Mouse (Mus musculus): ENCODE data around the gene Bet1l. TPM values are rescaled to one million over a fixed set of nuclear protein-coding genes. Genes with fewer than 3 reads are reported as not detected.
A peak's percentile ranks its signal among the peaks of the same experiment; 100 is the strongest.

Bet1l gene
- total RNA-seq, 2 experiments from 2014 or later: 12.3 to 13.6 TPM

DNA sequence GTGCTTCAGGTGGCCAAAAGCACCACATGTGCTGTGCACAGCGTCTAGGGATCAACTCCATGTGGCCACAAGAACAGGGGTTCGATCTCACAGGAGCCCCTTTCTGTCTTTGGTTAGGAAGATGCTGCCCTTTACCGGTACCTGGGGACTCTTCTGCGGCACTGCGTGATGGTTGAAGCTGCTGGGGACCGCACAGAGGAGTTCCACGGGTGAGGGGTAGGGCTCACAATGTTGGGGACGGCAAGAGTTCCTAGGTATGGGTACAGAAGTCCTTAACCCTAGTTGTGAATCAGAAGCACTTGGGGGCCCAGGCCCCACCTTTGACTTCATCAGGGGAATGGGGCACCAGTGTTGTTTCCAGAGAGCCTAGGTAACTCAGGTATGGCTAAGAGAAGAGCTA lies 1.4 kb upstream of the Bet1l start:
- no peak for DNase-seq

DNA sequence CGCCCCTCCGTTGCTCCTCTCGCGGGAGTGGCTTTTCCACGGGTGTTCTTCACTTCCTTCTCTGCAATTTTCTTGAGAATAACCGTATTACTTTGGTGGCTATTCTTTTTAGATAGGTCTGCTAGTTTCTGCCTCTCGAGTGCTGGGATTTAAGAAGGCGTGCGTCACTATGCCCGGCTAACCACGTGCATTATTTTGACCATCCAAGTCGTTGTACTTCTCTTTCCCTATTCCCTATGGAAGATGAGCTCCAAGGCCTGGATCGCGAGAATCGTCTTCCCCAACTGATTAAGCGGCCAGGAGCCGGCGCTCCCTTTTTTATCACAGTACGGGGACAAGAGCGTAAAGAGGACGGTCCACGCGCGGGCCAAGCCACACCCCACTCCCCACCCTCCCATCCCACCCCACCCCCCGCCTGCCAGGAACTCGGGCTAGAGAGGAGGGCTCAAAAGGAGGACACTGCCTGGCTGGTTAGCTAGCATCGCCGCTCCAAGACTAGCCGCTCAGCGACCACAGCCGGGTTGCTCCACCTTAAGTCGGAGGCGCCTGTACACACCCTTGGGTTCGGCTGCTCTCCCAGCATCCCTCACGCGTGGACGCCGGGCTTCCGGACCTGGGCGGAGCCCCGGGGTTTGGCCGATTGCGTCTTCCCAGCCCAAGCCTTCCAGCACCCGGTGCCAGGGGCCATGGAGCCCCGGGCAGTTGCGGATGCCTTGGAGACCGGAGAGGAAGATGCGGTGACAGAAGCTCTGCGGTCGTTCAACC lies 410 bp downstream of the Bet1l start, which contains the start of gene Ric8a:
TSS of gene Ric8a (plus strand) at position 173 of the 765 bp plus-strand sequence.
- peak; percentile 88 for DNase-seq

DNA sequence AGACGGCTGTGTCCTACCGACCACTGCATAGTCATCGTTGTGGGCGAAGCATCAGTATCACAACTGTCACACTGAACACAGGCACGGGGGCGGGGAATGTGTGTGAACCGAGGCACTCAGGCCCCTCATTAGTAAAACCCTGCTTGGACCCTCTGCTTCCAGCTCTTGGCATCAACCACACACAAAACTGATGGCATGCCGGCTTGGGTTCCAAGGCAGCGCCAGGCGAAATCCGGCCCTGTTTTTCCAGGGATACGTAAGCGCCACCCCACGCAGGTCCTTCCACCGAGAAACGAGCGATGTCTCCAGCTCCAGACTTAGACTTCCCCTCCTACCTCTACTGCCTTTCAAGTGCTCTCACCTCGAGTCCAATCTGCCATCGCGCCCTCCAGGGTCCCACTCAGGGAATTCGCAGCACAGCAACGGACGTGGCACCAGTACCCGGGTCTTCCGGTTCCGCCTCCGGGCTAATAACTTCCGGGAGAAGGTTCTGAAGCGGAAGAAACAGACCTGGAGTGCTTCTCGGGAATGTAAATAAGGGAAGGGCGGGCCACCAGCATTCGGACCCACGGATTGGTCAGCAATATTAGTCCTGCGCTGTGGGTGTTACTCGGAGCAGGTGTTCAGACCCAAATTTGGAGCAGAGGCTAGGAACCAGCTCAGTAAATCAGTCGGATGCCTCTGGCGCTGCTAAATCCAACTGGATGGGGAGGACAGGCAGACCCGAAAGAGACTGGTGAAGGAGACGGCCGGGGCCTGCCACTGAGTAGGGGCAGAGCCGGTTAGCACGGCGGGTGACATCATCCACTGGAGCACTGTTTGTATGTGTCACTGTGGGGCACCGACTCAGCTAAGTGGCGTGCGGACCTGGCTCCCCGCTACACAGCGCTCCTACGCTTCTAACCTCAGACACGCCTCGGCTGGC lies 1.3 kb downstream of the Bet1l start, which contains the start of gene Gm45785:
TSS of gene Gm45785 (minus strand) at position 472 of the 925 bp plus-strand sequence.
- DNase-seq: peak; percentile 71

DNA sequence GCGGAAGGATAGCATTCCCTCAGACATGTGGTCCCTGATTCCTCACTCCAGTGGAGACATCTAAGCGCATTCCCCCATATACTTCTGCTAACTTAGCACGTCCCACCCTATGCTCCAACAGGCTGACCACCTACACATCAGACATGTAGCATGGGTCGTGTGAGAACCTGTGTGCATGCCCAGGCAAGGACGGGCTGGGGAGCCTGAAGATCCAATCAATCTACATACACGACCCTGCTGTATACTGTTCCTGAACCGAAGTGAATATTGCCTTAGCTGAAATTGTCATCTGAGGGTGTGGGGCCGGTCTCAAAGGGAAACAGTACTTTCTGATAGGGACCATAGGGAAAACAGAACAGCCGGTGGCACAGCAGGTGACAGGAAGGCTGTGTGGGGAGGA lies 2.2 kb downstream of the Bet1l start:
- DNase-seq: no peak

DNA sequence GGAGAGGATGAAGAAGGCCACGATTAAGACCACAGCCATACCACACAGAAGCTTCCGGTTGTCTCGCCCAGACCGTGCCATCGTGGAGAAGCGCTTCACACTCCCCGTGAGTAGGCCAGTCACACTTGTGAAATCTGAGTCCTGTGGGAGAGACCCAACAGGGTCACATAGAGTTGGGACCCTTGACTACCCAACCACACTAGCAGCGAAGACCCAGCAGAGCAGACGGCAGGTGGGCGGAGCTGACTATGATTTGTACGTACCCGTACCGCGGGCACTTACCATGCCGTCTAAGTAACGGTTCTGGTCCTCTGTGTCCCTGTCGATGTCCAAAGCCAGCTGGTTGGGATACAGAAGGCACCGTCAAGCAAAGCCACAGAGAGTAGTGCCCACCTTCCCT lies 2.9 kb downstream of the Bet1l start:
- DNase-seq: no peak

DNA sequence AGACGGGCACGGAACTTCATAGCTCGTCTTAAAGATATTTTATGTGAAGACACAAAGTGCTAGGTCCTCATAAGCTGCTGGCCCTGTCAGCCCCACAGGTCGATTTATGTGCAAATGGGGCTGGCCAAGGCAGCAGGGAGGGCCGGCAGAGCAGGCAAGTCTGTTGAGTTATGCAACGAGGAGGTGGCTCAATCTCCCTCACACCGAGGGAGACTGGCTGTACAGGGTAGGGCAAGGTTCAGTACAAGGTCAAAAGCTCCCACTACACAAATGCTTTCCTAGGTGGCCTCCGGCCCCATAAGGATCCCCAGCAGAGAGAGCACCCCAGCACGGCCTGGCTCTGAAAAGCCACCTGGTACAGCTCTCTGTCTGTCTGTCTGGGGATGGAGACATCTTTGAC lies 4.0 kb downstream of the Bet1l start:
- DNase-seq: no peak

DNA sequence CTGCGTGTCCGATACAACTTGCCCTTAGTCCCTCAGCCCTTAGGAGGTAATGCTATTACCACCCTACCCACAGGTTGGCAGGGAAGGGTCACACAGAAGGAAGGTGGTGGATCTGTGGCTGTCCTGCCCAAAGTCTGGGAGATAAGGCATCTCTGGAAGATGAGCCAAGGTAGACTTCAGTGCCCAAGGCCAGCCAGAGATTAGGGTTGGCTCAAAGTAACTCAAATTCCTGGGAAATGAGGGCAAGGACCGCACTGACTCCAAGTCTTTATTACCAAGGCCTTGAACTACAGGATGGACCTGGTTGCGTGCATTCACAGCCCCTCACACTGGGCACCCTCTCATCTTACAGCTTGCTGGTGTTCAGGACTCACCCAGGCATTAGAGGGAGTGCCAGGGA lies 5.5 kb downstream of the Bet1l start:
- no peak for DNase-seq

DNA sequence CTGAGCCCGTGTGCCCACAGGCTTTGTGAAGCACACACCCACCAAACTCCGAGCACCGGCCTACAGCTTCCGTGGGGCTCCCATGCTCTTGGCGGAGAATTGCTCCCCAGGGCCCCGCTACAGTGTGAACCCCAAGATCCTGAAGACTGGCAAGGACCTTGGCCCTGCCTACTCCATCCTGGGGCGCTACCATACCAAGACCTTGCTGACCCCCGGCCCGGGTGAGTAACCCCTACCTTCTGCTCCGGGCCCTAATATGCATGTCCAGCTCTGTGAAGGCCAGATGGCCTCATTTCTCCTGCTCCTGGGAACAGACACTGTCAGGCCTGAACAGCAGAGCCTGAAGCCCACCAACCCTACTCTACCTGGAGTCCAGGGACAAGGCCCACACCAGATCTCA lies 8.8 kb downstream of the Bet1l start:
- DNase-seq: no peak

DNA sequence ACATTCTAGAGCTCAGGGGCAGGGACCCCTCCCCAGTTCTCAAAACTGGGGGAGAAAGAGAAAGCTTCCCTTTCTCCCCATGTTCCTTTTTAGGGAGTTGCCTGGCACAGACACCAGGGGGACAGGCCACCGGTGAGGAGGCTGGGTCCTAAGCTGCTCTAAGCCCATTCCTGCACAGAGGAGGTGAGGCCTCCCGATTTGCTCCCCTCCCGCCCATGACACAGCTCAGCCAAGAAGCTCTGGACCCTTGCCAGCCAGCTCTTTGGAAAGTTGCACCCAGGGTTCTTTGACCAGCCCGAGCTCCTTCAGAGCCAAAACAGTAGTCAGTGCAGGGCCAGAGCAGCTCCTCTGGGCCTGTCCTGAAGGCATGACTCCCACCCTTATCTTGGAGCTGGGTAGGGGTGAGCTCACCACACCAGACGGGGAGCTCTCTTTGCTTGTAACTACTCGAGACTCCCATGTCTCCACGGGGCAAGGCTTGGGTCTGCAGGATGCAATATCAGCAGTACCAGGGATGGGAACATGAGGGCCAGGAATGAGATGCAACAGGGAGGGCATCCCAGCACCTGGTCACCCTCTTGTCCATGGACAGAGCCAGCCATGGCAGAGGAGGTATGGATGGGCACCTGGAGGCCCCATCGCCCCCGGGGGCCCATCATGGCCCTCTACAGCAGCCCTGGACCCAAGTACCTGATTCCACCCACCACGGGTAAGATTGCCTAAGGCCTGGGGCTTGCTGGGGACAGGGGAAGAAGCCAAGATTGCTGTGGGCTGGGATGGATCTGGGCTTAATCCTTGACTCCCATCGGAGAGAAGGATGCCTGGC lies 9.4 kb downstream of the Bet1l start, which contains the start of gene Odf3:
TSS of gene Odf3 (plus strand) at position 51 of the 826 bp plus-strand sequence.
- DNase-seq: no peak

DNA sequence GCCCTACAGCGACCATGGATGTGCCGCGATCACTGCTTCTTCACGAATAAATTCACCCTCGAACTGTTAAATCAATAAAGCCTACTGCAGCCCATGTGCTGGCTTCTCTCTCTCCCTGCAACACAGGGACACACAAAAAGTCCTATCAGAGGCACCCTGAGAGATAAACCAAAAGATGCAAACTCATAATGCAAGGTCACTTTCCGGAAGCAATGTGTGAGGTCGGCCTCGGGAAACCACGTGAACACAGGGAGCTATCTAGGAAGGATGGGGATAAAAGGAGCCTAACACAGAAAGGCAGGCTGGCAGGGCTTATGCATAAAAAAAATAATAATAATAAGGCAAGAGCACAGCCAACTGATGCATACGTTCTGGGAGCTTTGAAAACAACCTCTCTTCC lies 10.7 kb downstream of the Bet1l start:
- no peak for DNase-seq

DNA sequence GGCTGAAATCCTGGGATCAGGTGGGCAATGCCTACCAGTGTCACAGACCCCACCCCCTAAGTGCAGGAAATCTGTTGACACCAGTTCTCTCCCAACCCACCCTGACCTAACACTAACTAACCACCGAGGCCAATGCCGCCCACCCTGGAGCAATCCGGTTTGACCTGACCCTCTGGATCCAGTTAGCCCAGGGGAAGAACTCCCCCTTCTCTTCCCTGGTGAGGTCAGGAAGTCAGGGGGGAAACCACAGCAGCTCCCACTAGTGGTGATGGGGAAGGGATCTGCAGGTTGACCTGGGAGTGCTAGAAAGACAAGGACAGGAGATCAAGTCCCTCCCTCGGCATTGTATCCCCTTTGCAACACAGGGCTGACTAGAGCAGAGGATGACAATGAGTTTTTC lies 11.7 kb downstream of the Bet1l start:
- DNase-seq: no peak

DNA sequence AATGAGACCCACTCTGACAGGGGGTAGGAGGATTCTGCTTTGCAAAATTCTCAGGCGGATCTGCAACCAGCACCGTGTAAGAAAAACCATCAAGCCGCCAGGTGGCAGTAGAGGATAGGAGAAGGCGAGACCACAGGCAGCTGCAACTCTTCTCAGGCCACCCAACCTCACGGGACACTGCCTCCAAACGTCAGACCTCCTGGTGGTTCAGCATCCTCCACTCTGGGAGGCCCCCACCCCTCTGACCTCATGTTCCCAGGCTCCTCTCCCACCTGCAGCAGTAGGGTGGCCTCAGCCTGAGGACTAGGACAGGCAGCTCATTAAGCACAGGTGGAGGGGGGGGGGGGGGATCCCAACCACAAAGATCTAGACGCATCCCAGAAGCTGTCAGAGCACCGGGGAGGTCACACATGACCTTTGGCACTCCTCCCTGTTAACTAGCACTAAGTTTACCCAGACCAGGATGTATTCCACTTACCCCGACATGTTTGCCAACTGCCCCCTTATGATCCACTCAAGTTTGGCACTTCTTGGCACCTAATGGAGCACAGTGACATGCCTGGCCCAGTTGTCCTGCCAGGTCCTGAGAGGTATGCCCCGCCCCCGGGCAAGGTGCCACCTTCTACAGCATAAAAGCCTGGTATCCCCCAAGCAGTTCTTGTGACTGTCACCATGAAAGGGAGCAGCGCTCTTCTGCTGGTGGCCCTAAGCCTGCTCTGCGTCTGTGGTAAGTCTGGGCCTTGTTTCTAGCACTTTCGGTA lies 12.3 kb downstream of the Bet1l start, which contains the start of gene Scgb1c1:
TSS of gene Scgb1c1 (plus strand) at position 643 of the 761 bp plus-strand sequence.
- peak; percentile 97 for DNase-seq

DNA sequence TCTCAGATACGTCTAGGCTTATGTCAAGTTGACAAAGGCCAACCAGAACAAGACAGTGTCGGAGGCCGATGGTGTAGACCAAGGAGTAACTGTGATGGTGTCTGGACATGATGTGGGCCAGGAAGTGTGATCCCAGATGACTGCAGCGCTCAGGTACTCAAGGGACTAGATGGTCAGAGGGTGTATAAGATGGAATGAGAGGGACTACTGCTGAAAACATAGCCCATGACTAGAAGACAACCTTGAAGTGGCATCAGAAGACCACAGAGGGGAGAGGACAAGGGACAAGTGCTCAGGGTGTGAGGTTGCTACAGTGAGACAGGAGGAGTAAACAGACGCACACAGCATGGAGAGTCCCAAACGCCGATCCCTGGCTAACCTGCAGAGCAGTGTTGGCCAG lies 13.6 kb downstream of the Bet1l start:
- no peak for DNase-seq

DNA sequence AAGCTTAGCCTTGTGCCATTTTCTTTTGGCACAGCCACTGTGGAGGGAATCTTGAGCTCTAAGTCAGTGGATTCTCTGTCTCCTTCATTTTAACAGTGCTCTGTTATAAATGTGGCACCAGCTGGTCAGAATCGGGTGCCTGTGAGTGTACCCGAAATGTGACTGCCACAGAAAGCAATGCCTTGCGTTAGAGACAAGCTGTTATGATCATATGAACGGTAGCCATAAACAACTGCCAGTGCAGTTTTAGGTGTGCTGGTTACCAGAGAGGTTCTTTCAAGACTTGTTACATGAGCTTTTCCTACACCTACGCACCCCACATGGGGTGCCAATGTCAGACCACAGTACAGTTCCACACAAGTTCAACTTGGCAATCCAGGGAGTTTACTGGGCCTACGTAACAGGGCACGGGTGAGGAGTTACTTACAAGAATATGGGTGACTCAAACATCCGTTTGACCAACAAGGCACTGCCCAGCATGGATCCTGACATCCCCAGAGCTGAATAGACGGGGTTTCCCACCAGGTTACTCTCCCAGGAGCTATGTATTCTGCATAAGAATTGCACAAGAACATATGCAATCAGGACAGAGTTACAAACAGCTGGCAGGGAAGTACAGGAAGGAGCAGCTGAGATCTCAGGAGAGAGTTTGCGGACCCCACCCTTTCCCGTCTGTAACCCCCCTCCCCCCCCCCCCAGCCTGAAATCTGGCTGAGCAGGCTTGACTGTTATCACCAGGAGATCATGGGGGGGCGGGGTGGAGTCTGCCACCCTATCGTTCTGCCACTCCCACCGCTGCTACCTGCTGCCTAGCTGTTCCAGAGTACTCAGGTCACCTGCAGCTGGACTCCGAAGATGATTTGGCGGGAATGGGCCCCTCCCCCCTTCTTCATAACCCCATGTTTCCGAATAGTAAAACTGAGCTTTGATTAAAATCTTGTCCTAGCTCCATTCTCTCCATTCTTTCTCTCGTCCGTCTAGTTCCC lies 16.3 kb downstream of the Bet1l start:
- no peak for DNase-seq

DNA sequence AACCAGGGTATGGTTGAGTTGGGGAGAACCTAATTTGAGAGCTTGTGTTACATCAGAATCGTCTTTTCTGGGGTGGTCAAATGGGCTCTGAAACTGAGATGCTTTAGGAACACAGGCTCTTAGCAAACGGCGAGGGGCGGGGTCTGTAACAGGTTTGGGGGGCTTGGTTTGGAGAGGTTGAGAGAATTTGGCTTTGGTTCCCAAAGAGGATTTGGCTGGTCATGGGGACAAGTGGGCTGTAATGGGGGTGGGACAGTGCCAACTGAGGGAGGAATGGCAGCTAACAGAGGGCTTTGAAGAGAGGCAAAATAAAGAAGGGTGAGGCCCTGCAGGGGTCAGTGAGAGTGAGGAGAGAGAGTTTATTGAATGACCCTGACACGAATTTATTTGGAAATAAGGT lies 17.8 kb downstream of the Bet1l start:
- no peak for DNase-seq

DNA sequence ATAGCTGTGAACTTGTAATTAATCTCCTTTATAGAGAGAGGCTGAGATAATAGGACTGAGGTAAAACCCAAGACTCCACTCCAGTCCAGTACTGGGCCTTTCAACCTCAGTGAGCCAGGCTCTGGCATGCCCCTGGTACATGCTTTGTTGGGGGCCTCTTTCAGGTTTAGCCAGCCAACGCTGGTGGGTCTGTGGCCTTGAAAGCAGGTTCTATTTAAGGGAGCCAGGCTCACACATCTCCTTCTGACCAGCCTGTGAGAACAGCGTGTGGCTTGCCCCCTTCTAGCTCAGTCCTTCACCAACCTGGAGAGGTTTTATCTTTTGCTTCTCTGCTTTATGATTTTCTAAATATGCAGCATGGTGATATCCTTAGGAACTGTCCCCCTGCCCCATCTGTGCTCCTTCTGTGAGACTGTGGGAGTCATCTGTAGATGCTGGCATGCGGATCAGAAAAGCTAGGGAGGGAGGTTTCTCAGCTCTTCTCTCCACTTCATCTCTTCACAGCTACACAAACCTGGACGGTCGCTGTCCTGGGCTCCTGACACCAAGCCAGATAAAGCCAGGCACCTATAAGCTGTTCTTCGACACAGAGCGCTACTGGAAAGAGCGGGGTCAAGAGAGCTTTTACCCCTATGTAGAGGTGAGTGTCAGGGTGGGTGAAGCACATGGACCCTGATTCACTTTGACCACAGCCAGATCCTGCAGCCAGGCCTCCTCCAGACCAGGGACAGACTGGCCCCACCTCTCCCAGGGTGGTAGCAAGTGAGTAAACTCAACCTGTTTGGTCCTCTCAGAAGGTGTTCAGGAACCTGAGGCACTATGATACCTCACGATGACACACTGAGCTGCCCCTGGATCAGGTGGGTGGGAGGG lies 20.9 kb downstream of the Bet1l start:
- DNase-seq: no peak

DNA sequence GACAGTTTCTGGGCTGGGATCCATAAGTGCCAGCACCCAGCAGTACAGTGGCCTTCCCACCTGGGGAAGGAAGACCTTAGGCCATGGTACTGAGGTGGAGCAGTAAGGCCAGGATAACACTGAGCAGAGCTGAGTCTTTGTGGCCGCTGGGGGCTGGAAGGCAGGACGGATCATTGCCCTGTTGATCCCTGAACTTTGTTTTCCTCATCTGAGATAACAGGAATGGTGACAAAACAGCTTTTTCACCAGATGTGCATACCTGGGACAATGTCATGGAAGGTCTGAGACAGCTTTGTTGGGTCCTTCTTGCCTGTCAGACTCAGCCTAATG lies 21.7 kb downstream of the Bet1l start:
- no peak for DNase-seq

DNA sequence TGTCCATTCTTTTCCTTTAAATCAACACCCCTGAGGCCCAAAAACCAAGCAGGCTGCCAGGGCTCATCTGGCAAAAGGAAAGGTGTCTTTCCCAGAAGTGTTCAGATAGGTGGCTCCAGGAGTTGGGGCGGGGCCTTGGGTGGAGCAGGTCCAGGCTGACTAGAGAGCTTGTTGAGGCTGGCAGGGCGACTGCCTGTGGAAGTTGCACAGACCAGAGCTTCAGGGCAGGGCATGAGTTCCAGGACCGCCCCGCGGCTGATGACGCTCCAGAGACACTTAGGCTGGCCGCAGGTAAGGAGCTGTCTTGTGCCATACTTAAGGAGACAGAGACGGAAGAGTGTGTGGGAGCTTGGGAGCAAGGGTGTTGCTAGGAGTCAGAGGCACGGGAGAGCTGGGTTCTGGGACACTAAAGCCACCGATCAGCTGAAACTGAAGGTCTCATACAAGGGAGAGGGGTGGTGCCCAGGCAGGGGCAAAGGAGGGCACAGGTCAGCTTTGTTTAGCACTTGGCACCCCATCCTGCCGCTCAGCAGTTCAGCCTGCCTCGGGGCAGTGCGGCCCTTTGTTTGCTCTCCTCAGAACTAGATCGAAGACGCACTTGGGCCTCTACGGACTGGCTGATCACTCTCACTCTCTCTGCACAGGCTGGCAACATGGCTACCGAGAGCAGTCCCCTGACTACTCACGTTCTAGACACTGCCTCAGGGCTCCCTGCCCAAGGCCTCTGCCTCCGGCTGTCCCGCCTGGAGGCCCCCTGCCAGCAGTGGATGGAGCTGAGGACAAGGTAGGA lies 22.2 kb downstream of the Bet1l start, which contains the start of gene Urah:
TSS of gene Urah (plus strand) at position 51 of the 790 bp plus-strand sequence.
- no peak for DNase-seq

Measured in gastrocnemius, postnatal 10 days (tissue).